Mouse (Mus musculus) embryonic facial prominence, embryonic 15.5 days (tissue): Measurements from ENCODE around the gene Psma5. TPM values are rescaled to one million over a fixed set of nuclear protein-coding genes. Genes with fewer than 3 reads are reported as not detected.

ENCODE experiments used
- ATAC-seq: fragments of 200-750 bp; cut with Nextera tagmentation; 2 replicates; pipeline ENCODE4 v1.8.0; 2017; ENCODE audit warnings: low read depth, moderate TSS enrichment; ENCODE audit not compliant: insufficient number of reproducible peaks, low FRiP score, low TSS enrichment
- H3K27ac ChIP-seq: fragments of 300-500 bp; sonication (generic); replicated peaks from 2 replicates; pipeline ENCODE4 v1.5.1; 2015; ENCODE audit warnings: mild to moderate bottlenecking, inconsistent platforms
- H3K27me3 ChIP-seq: fragments of 300-500 bp; sonication (generic); 2 replicates; pipeline ENCODE4 v1.6.1; 2015; ENCODE audit warnings: inconsistent platforms
- H3K36me3 ChIP-seq: fragments of 300-500 bp; sonication (generic); 2 replicates; pipeline ENCODE4 v1.6.1; 2015; ENCODE audit warnings: mild to moderate bottlenecking, inconsistent platforms
- H3K4me1 ChIP-seq: fragments of 300-500 bp; sonication (generic); 2 replicates; pipeline ENCODE4 v1.6.1; 2015; ENCODE audit warnings: inconsistent platforms
- H3K4me2 ChIP-seq: fragments of 300-500 bp; sonication (generic); replicated peaks from 2 replicates; pipeline ENCODE4 v1.6.1; 2015; ENCODE audit warnings: mild to moderate bottlenecking, inconsistent platforms
- H3K4me3 ChIP-seq: fragments of 300-500 bp; sonication (generic); replicated peaks from 2 replicates; pipeline ENCODE4 v1.5.1; 2015; ENCODE audit warnings: mild to moderate bottlenecking, inconsistent platforms
- H3K9ac ChIP-seq: fragments of 300-500 bp; sonication (generic); 2 replicates; pipeline ENCODE4 v1.6.1; 2015; ENCODE audit warnings: inconsistent platforms
- H3K9me3 ChIP-seq: fragments of 300-500 bp; sonication (generic); replicated peaks from 2 replicates; pipeline ENCODE4 v1.6.1; 2016; ENCODE audit warnings: inconsistent platforms
- WGBS: fragments of 180-500 bp; shearing (Covaris S2); methylation state at CpG from one replicate; pipeline ENCODE4 v1.1.7; 2015; 5-methylcytosine and 5-hydroxymethylcytosine counted together
- polyA plus RNA-seq: library from polyadenylated mRNA; unstranded; fragments of >200 nt; fragmentation: Nextera tagmentation; extraction: Ambion mirVana; gene quantifications from 2 replicates; pipeline ENCODE4 v1.2.1, GENCODE M21; 2015

Gene Psma5
- polyA plus RNA-seq, 1 experiment from 2014 or later: 263 TPM

DNA sequence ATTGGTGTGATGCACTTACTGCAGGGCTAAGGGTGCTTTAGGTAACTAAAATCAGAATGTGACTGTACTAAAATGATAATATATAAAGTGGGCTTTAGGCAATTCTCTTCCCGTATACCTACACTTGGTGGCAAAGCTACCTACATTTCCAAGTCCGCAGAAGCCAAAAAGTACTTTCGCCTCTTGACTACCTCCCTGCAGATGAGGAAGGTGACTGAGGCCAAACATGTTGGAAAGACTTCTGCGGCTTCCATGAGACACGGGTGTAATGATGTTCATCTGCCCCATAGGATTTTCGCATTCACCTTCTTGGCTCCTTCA lies 26.5 kb downstream of the Psma5 start:
- H3K9me3 ChIP-seq: no peaks in the 10 kb centered on the region
- H3K9ac ChIP-seq: peak overlapping the region; percentile 73; the same call in 1 of the 2 replicates
- H3K4me1 ChIP-seq: peaks cover 40% of the 10 kb centered on the region
- no peaks in the 10 kb centered on the region for H3K27me3 ChIP-seq
- peaks cover 14% of the 10 kb centered on the region for H3K36me3 ChIP-seq
- peak overlapping the region; percentile 99 for H3K4me2 ChIP-seq
- WGBS: 9% methylated on average over 6 of the region's 6 CpGs
- peak overlapping the region; percentile 85 for H3K4me3 ChIP-seq
- no peak for ATAC-seq
- H3K27ac ChIP-seq: peak overlapping the region; percentile 93

DNA sequence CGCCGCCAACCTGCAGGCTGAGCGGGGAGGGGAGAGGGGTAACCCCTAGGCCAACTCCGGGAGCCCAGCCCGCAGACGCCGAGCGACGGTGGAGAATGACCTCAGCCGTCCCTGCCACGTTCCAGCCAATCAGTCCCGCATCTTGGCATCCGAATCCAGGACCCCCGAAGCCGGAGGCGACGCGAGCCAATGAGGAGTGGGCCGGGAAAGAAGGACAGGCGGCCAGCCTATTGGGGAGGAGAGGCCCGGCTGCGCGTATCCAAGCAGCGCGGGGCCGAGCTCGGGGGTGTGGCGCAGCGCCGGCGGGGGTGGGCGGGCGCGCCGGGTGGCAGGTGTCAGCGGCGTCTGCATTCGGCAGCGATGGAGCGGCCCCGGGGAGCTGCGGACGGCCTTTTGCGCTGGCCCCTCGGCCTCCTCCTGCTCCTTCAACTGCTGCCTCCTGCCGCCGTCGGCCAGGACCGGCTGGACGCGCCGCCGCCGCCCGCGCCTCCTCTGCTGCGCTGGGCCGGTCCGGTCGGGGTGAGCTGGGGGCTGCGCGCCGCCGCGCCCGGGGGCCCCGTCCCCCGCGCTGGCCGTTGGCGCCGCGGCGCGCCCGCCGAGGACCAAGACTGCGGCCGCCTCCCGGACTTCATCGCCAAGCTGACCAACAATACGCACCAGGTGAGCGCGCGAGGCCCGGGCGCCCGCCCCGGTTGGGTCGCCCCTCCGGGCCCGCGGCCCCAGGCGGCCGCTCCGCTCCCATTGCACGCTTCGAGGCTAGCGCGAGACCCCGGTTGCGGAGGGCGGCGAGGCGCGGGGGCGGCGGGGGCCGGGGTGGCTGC lies 27.3 kb downstream of the Psma5 start, which contains the start of gene Sort1:
TSS of gene Sort1 (plus strand) at position 302 of the 821 bp plus-strand sequence.
- ATAC-seq: peak; percentile 99
- Histone ChIP-seq H3K27ac (peak within 1 kb of the TSS; percentile 93), H3K4me3 (peak within 1 kb of the TSS; percentile 85), H3K36me3 (peaks cover 6% of the 10 kb centered on the region; the same call in 1 of the 2 replicates), H3K9me3 (no peaks in the 10 kb centered on the region), H3K9ac (peak within 1 kb of the TSS; percentile 73), H3K4me2 (peak within 1 kb of the TSS; percentile 99), H3K4me1 (peaks cover 47% of the 10 kb centered on the region), H3K27me3 (no peaks in the 10 kb centered on the region)
- WGBS: under 1% methylated on average over 99 of the region's 109 CpGs

DNA sequence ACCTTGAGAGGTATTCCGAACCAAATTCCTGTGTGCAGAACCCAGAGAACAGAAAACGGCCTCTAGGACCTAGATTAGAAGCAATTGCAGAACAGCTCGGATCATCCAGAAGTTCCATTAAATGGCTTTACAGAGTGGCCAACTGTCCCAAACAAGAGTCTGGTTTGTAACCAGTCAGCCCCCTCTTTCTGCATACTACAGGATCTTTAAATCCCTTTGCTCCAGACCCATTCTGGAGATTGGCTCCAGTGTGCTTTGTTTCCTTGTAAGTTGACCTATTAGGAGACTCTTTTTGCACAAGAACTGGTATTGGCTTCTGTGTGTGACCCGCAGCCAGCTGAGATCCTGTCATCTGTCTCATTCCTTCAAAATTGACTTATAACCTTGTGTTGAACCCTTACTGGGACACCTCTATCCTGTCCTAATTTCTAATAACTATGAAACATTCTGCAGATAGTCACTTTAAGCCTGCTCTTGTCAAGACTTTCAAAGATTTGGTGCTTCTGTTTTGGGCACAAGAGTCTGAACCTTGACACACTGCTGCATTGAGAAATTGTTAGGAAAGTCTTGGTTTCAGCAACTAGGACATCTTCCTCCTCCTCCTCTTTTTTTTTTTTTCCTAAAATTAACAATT lies 28.5 kb downstream of the Psma5 start:
- ATAC-seq: no peak
- peak overlapping the region; percentile 99 for H3K4me2 ChIP-seq
- H3K4me3 ChIP-seq: peak overlapping the region; percentile 85
- peaks cover 51% of the 10 kb centered on the region for H3K4me1 ChIP-seq
- 52% methylated on average over 4 of the region's 4 CpGs for WGBS
- peaks cover under 1% of the 10 kb centered on the region; the same call in 1 of the 2 replicates for H3K36me3 ChIP-seq
- no peaks in the 10 kb centered on the region for H3K9me3 ChIP-seq
- H3K27ac ChIP-seq: no peak overlapping the region
- no peaks in the 10 kb centered on the region for H3K27me3 ChIP-seq
- H3K9ac ChIP-seq: no peak overlapping the region

- 59% methylated on average over 14 of the region's 14 CpGs for WGBS
- Histone ChIP-seq H3K27ac (no peak overlapping the region), H3K4me2 (no peak overlapping the region), H3K4me1 (peaks cover 51% of the 10 kb centered on the region), H3K36me3 (no peaks in the 10 kb centered on the region), H3K9ac (no peak overlapping the region), H3K4me3 (no peak overlapping the region), H3K9me3 (no peaks in the 10 kb centered on the region), H3K27me3 (no peaks in the 10 kb centered on the region)
- no peak for ATAC-seq
Observed at GRCm38 (mm10) chr3:108286671-108287439, 30.1 kb downstream of the Psma5 start.

GRCm38 (mm10) chr3:108287811-108288805 lies 31.4 kb downstream of the Psma5 start:
- Histone ChIP-seq H3K27ac (peak overlapping the region; percentile 23), H3K27me3 (no peaks in the 10 kb centered on the region), H3K9me3 (no peaks in the 10 kb centered on the region), H3K4me1 (peaks cover 43% of the 10 kb centered on the region), H3K4me2 (0 out of 2 replicates have a peak overlapping the region, but pooled peaks have one; percentile 4), H3K4me3 (no peak overlapping the region), H3K36me3 (no peaks in the 10 kb centered on the region), H3K9ac (no peak overlapping the region)
- 30% methylated on average over 17 of the region's 17 CpGs for WGBS
- no peak for ATAC-seq

GRCm38 (mm10) chr3:108289311-108290130 lies 32.8 kb downstream of the Psma5 start:
- no peak overlapping the region for H3K4me2 ChIP-seq

GRCm38 (mm10) chr3:108291036-108291799 lies 34.5 kb downstream of the Psma5 start:
- no peaks in the 10 kb centered on the region for H3K9me3 ChIP-seq
- no peak for ATAC-seq
- H3K4me1 ChIP-seq: peaks cover 49% of the 10 kb centered on the region
- H3K27ac ChIP-seq: no peak overlapping the region
- no peaks in the 10 kb centered on the region for H3K36me3 ChIP-seq
- 72% methylated on average over 17 of the region's 17 CpGs for WGBS
- H3K4me3 ChIP-seq: no peak overlapping the region
- H3K27me3 ChIP-seq: no peaks in the 10 kb centered on the region
- H3K9ac ChIP-seq: no peak overlapping the region
- no peak overlapping the region for H3K4me2 ChIP-seq

More at GRCm38 (mm10) chr3:108289311-108290130, 32.8 kb downstream of the Psma5 start:
- Histone ChIP-seq H3K9me3 (no peaks in the 10 kb centered on the region), H3K4me3 (no peak overlapping the region), H3K4me1 (peaks cover 44% of the 10 kb centered on the region), H3K36me3 (no peaks in the 10 kb centered on the region), H3K27me3 (no peaks in the 10 kb centered on the region), H3K9ac (no peak overlapping the region), H3K27ac (no peak overlapping the region)
- WGBS: 76% methylated on average over 13 of the region's 13 CpGs
- ATAC-seq: no peak

GRCm38 (mm10) chr3:108294398-108294797 lies 37.7 kb downstream of the Psma5 start:
- Histone ChIP-seq H3K4me2 (no peak overlapping the region), H3K27ac (no peak overlapping the region), H3K4me1 (peaks cover 28% of the 10 kb centered on the region), H3K27me3 (no peaks in the 10 kb centered on the region), H3K9me3 (no peaks in the 10 kb centered on the region), H3K36me3 (no peaks in the 10 kb centered on the region), H3K9ac (no peak overlapping the region), H3K4me3 (no peak overlapping the region)
- WGBS: 49% methylated on average over 2 of the region's 2 CpGs
- no peak for ATAC-seq

DNA sequence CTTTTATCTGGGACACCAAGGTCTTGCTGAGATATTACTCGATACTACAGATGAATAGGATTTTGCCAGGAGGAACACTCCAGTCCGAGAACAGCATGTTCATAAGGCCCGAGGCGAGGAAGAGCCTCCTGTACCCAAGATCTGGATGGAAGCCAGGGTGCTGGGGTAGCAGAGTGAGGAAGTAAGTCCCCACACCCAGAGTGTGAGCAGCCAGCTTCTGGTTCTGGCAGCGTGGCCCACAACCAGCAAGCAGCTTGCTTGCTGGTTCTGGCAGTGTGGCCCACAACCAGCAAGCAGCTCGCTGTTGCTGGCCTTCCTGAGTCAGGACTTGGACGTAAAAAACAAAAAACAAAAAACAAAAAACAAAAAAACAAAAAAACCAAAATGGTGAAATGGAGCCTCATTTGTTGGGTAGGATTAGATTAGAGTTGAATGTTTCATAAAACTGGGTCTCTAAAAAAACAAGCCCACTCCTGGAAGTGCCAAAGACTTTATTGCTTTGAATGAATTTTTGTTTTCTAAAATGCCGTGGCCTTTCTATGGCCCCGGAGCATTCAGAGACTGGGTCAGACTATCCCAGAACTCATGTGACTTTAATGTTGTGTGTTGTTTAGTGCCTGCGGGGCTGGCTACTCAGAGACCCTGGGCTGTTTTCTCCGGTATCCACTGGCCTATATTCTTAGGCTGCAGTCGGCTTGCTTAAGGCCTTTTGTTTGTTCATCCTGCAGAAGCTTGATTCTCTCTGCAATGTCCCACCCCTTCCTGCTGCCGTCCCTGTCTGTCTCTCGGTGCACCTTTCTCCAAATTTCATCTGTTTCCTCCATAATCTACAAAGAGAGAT lies 38.9 kb downstream of the Psma5 start:
- ATAC-seq: no peak
- 38% methylated on average over 14 of the region's 14 CpGs for WGBS
- Histone ChIP-seq H3K27me3 (no peaks in the 10 kb centered on the region), H3K9ac (no peak overlapping the region), H3K4me3 (no peak overlapping the region), H3K9me3 (no peaks in the 10 kb centered on the region), H3K4me1 (peaks cover 28% of the 10 kb centered on the region), H3K27ac (peak overlapping the region; percentile 67), H3K4me2 (peak overlapping the region; percentile 34; the same call in 1 of the 2 replicates), H3K36me3 (no peaks in the 10 kb centered on the region)
